Mouse (Mus musculus): ENCODE results near the gene Galnt6. TPM values are rescaled to one million over a fixed set of nuclear protein-coding genes. Genes with fewer than 3 reads are reported as not detected.

Galnt6 gene
- total and polyA plus RNA-seq, 2 experiments, result 0.42 to 0.46 TPM

DNA sequence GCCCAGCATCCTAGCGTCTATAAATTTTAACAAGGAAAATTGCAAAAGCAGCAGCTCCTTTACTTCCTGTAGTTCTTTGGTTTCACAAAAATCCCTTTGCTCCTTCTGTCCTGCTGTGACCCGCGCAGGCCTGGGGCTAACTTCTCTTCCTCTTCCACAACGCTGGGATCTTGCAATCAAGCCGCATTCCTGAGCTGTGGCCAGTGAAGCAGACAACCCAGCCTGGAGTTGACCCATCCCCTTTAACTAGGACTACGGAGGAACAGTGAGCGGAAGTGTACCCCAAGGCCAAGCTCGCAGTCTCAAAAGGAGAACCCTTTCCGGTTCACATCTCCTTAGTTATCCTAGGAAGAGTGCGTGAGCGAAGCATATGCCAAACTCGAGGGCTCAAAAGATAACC, 50.6 kb downstream of the Galnt6 start:
- Histone ChIP-seq H3K4me3 (ENCODE audit: insufficient read depth, low read depth, low read length) (0 out of 2 replicates have a peak overlapping the region, but pooled peaks have one; percentile 1), H3K27me3 (ENCODE audit: control insufficient read depth, insufficient read depth, low read length) (no peaks in the 10 kb centered on the region), H3K4me1 (ENCODE audit: control insufficient read depth, insufficient read depth, low read length) (peaks cover 29% of the 10 kb centered on the region), H3K9ac (ENCODE audit: low read depth, low read length) (no peak overlapping the region), H3K27ac (replicated peaks; ENCODE audit: insufficient read depth, low read depth, low read length) (peak overlapping the region; percentile 70), H3K36me3 (ENCODE audit: control insufficient read depth, insufficient read depth, low read length) (no peaks in the 10 kb centered on the region), H3K79me2 (ENCODE audit: control insufficient read depth, insufficient read depth, low read length) (no peaks in the 10 kb centered on the region)
- 18% methylated on average over 12 of the region's 12 CpGs for WGBS
- TF ChIP-seq CTCF (IDR thresholded peaks at IDR 0.05; ENCODE audit: low read depth, low read length) (no peak), POLR2A (IDR thresholded peaks at IDR 0.05; ENCODE audit: extremely low read depth, insufficient read depth, low read length) (no peak)
- peak; percentile 84 for DNase-seq (ENCODE audit: extremely low read depth, low read depth, low spot score)

DNA sequence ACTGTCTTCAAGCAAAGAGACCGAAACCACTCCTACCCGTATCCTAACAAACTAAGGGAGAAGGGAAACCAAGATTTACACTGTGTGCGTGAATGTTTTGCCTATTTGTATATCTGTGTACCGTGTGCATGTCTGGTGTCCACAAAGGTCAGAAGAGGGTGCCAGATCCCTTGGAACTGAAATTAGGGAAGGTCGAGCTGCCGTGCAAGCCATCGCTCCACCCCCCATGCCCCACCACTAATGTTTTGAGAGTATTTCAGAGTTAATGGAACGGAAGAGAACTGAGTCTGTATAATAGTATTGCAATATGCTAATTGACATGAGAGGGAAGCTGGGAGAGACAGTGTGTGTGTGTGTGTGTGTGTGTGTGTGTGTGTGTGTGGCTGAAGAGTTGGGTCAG, 51.5 kb downstream of the Galnt6 start:
- Histone ChIP-seq H3K4me3 (ENCODE audit: insufficient read depth, low read depth, low read length) (no peak overlapping the region), H3K79me2 (ENCODE audit: control insufficient read depth, insufficient read depth, low read length) (no peaks in the 10 kb centered on the region), H3K4me1 (ENCODE audit: control insufficient read depth, insufficient read depth, low read length) (peaks cover 31% of the 10 kb centered on the region), H3K9ac (ENCODE audit: low read depth, low read length) (no peak overlapping the region), H3K36me3 (ENCODE audit: control insufficient read depth, insufficient read depth, low read length) (no peaks in the 10 kb centered on the region), H3K27ac (replicated peaks; ENCODE audit: insufficient read depth, low read depth, low read length) (peak overlapping the region; percentile 70), H3K27me3 (ENCODE audit: control insufficient read depth, insufficient read depth, low read length) (no peaks in the 10 kb centered on the region)
- DNase-seq (ENCODE audit: extremely low read depth, low read depth, low spot score), result peak; percentile 58
- WGBS, result 46% methylated on average over 8 of the region's 8 CpGs
- TF ChIP-seq CTCF (IDR thresholded peaks at IDR 0.05; ENCODE audit: low read depth, low read length) (no peak), POLR2A (IDR thresholded peaks at IDR 0.05; ENCODE audit: extremely low read depth, insufficient read depth, low read length) (no peak)

DNA sequence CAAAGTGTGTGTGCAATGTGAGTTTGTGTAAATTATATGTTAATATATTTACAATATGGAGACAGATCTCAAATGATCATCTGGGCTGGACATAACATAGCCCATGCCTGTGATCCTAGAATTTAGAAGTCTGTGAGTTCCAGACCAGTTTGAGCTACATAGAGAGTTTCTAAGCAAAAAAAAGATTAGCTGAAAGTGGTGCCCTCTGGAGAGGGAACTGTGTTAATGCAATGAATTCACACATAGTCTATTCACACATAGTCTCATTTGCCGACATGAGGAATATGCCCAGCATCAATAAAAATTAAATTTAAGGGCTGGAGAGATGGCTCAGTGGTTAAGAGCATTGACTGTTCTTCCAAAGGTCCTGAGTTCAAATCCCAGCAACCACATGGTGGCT, 52.7 kb downstream of the Galnt6 start:
- Histone ChIP-seq H3K36me3 (ENCODE audit: control insufficient read depth, insufficient read depth, low read length) (no peaks in the 10 kb centered on the region), H3K27me3 (ENCODE audit: control insufficient read depth, insufficient read depth, low read length) (no peaks in the 10 kb centered on the region), H3K4me3 (ENCODE audit: insufficient read depth, low read depth, low read length) (no peak overlapping the region), H3K79me2 (ENCODE audit: control insufficient read depth, insufficient read depth, low read length) (no peaks in the 10 kb centered on the region), H3K9ac (ENCODE audit: low read depth, low read length) (no peak overlapping the region), H3K4me1 (ENCODE audit: control insufficient read depth, insufficient read depth, low read length) (peaks cover 27% of the 10 kb centered on the region), H3K27ac (replicated peaks; ENCODE audit: insufficient read depth, low read depth, low read length) (no peak overlapping the region)
- 77% methylated on average over 1 of the region's 1 CpGs for WGBS
- TF ChIP-seq POLR2A (IDR thresholded peaks at IDR 0.05; ENCODE audit: extremely low read depth, insufficient read depth, low read length), result no peak
- TF ChIP-seq CTCF (IDR thresholded peaks at IDR 0.05; ENCODE audit: low read depth, low read length), result no peak
- DNase-seq (ENCODE audit: extremely low read depth, low read depth, low spot score), result no peak

DNA sequence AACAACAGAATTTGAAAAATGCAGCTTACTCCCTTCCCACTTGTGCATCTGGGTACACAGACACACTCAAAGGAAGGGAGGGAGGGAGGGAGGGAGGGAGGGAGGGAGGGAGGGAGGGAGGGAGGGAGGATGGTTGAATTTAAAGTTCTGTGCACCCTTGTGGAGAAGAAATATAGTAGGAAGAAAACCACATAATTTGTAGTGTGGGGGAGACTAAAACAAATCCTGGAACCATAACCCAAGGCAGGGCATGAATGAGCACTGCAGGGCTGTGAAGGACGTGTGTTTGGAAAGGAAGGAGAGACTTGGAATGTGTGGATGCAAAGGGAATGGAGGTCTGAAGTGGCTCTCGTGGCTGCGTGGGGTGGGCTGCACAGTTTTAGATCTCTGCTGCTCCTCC, 53.7 kb downstream of the Galnt6 start:
- peaks cover 21% of the 10 kb centered on the region for H3K4me1 ChIP-seq (ENCODE audit: control insufficient read depth, insufficient read depth, low read length)
- H3K9ac ChIP-seq (ENCODE audit: low read depth, low read length), result no peak overlapping the region
- no peak overlapping the region for H3K4me3 ChIP-seq (ENCODE audit: insufficient read depth, low read depth, low read length)
- no peak for TF ChIP-seq CTCF (IDR thresholded peaks at IDR 0.05; ENCODE audit: low read depth, low read length)
- no peak for TF ChIP-seq POLR2A (IDR thresholded peaks at IDR 0.05; ENCODE audit: extremely low read depth, insufficient read depth, low read length)
- no peaks in the 10 kb centered on the region for H3K27me3 ChIP-seq (ENCODE audit: control insufficient read depth, insufficient read depth, low read length)
- peak overlapping the region; percentile 70 for H3K27ac ChIP-seq (replicated peaks; ENCODE audit: insufficient read depth, low read depth, low read length)
- 90% methylated on average over 3 of the region's 3 CpGs for WGBS
- H3K36me3 ChIP-seq (ENCODE audit: control insufficient read depth, insufficient read depth, low read length), result no peaks in the 10 kb centered on the region
- DNase-seq (ENCODE audit: extremely low read depth, low read depth, low spot score), result no peak
- no peaks in the 10 kb centered on the region for H3K79me2 ChIP-seq (ENCODE audit: control insufficient read depth, insufficient read depth, low read length)

DNA sequence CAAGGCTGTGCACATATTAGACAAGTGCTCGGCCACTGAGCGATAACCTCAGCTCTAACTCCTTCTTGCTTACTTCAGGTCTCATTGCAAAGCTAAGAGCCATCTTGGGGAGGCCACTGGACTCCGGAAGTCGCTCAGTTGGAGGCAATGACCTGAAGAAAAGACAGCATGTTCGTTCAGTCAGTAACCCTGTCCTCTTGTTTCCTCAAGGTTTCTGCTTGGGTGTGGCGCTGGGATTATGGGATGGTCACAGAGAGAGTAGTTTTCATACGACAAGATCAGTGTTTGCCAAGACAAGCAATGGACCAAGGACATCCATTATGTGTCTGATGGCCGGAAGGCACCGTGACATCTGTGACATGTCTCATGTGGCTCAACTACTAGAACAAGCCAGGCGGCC, 54.6 kb downstream of the Galnt6 start:
- H3K4me3 ChIP-seq (ENCODE audit: insufficient read depth, low read depth, low read length), result no peak overlapping the region
- H3K27ac ChIP-seq (replicated peaks; ENCODE audit: insufficient read depth, low read depth, low read length), result peak overlapping the region; percentile 70
- TF ChIP-seq POLR2A (IDR thresholded peaks at IDR 0.05; ENCODE audit: extremely low read depth, insufficient read depth, low read length), result no peak
- TF ChIP-seq CTCF (IDR thresholded peaks at IDR 0.05; ENCODE audit: low read depth, low read length), result no peak
- H3K4me1 ChIP-seq (ENCODE audit: control insufficient read depth, insufficient read depth, low read length), result peaks cover 14% of the 10 kb centered on the region; the same call in 1 of the 2 replicates
- H3K79me2 ChIP-seq (ENCODE audit: control insufficient read depth, insufficient read depth, low read length), result no peaks in the 10 kb centered on the region
- no peaks in the 10 kb centered on the region for H3K36me3 ChIP-seq (ENCODE audit: control insufficient read depth, insufficient read depth, low read length)
- H3K9ac ChIP-seq (ENCODE audit: low read depth, low read length), result no peak overlapping the region
- H3K27me3 ChIP-seq (ENCODE audit: control insufficient read depth, insufficient read depth, low read length), result no peaks in the 10 kb centered on the region
- WGBS, result 69% methylated on average over 10 of the region's 10 CpGs
- DNase-seq (ENCODE audit: extremely low read depth, low read depth, low spot score), result no peak

DNA sequence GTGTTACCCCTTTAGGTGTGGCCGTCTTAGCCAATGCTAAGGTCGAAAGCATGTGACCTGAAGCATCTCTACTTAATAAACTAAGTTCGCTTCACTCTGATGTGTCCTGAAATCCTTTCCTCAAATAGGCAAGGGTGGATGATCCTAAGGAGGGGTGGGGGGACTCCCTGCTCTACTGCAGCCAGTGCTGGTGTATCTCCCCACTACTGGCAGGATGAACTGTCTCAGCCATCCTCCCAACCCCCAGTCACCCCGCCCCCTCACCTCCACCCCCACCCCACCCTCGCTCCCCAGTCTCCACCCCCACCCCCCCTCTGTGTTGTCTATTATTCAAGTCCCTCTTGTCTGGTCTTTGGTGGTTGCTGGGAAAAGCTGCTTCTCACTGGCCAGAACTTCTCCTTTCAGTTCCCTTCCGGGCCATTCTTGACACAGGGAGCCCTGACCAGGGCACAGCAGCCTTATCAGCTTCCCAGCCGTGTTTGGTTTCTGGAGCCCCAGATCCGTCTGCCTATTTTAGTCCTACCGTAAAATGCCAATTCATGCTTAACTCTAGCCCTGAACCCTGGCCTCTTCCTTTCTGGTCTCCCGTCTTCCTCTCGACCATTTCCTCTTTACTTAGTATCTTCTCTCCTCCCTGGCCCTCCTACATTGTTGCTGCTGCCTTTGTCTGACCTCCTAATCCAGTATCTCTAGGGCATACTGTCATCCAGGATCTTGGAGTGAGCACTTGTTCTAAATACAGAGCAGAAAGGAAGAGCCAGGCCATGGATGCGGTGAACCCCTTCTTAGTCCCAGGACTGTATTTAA, 55.4 kb downstream of the Galnt6 start:
- DNase-seq (ENCODE audit: extremely low read depth, low read depth, low spot score), result peak; percentile 56
- H3K4me3 ChIP-seq (ENCODE audit: insufficient read depth, low read depth, low read length), result no peak overlapping the region
- TF ChIP-seq CTCF (IDR thresholded peaks at IDR 0.05; ENCODE audit: low read depth, low read length) (no peak), POLR2A (IDR thresholded peaks at IDR 0.05; ENCODE audit: extremely low read depth, insufficient read depth, low read length) (no peak)

More for the DNA sequence above, 55.4 kb downstream of the Galnt6 start:
- H3K36me3 ChIP-seq (ENCODE audit: control insufficient read depth, insufficient read depth, low read length), result no peaks in the 10 kb centered on the region
- 68% methylated on average over 12 of the region's 12 CpGs for WGBS
- H3K9ac ChIP-seq (ENCODE audit: low read depth, low read length), result no peak overlapping the region
- no peaks in the 10 kb centered on the region for H3K27me3 ChIP-seq (ENCODE audit: control insufficient read depth, insufficient read depth, low read length)
- H3K79me2 ChIP-seq (ENCODE audit: control insufficient read depth, insufficient read depth, low read length), result no peaks in the 10 kb centered on the region
- H3K27ac ChIP-seq (replicated peaks; ENCODE audit: insufficient read depth, low read depth, low read length), result peak overlapping the region; percentile 70
- H3K4me1 ChIP-seq (ENCODE audit: control insufficient read depth, insufficient read depth, low read length), result peaks cover 12% of the 10 kb centered on the region; the same call in 1 of the 2 replicates
